Mouse (Mus musculus) urinary bladder, postnatal 36 days (tissue): ENCODE measurements around the gene Blmh.
A peak's percentile ranks its signal among the peaks of the same experiment; 100 is the strongest.
"Not testable (repeated sequence)": the region's sequence is repeated elsewhere in the genome, so short reads cannot be mapped to it uniquely, and the experiment has no call there.

Source experiments
- DNase-seq, 2 experiments: peaks; one replicate each; pipeline ENCODE4 v3.0.0; 2022; ENCODE audit warnings: low spot score in 2 of 2, mixed read lengths in 1 of 2

Blmh gene

GRCm38 (mm10) chr11:76916539-76917229, 7.9 kb upstream of the Blmh start:
- DNase-seq = peak in 1 of 2 experiments; percentile 23

DNA sequence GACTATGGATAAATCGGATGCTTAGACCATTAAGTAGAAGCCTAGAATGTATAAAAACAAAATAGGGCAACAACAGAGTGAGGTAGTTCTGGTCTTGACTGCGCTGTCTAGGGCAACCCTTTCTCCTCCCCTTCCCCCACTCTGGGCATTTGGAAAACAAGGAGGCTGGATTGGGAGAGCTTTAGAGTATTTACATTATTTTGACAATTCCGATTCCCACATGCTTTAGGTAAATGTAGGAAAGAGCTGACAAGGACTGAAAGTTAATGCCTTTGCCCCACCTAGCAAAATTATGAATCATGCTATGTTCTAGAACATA, 7.4 kb upstream of the Blmh start:
- no peak for DNase-seq

DNA sequence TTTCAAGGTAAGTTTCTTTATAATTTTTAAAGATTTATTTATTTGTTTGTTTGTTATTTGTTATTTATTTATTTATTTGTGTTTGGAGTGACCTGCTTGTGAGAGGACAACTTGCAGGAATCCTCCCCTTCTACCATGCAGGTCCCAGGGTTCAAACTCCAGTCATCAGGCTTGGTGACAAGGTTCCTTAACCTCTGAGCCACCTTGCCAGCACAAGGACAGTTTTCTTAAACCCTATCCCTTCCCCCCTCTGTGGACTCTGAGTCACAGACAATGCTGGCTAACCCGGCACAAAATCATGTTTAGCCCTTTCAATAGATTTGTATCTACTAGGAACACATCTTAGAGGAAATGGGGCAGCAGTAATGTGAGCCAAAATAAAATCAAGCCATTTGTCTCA, 4.0 kb upstream of the Blmh start:
- DNase-seq = no peak

GRCm38 (mm10) chr11:76928586-76928985, 4.0 kb downstream of the Blmh start:
- not testable (repeated sequence) for DNase-seq

GRCm38 (mm10) chr11:76933209-76933608, 8.6 kb downstream of the Blmh start:
- DNase-seq = no peak

DNA sequence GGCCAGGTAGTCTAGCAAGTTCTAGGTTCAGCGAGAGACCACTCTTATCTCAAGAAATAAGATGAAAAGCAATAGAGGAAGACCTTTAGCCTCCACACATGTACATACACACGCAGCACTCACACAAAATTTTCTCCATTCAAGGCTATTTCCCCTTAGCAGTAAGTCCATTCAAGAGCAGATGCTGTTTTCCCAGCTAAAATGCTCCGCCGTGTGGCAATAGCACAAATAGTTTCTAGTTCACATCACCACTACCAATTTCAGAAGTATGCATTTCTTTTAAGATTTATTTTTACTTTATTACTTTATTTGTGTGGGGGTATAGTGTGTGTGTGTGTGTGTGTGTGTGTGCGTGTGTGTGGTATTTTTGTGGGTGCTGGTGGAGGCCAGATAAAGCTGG, 12.0 kb downstream of the Blmh start:
- no peak for DNase-seq

GRCm38 (mm10) chr11:76944839-76945238, 20.2 kb downstream of the Blmh start:
- no peak for DNase-seq

GRCm38 (mm10) chr11:76945386-76946202, 21.0 kb downstream of the Blmh start:
- peak; percentile 95 for DNase-seq

GRCm38 (mm10) chr11:76946203-76946585, 21.6 kb downstream of the Blmh start:
- no peak for DNase-seq

DNA sequence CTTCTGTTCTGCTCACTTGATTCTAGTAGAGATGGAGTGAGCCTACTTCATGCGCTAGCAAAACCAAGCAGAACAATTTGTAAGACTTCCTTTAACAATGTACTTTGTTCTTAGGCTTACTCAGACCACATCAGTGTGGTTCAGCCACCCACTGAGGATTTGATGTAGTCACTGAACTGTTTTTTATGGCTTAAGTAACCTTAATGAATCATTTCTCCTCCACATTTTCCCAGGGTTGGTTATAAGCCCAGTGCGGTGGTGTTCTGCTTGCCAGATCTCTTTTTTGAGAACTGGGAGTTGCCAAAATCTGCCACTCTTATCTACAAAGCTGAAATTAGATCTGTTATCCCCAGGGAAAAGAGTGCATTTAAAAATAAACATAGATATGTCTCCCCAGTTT, 28.9 kb downstream of the Blmh start:
- DNase-seq = peak in 1 of 2 experiments; percentile 5

GRCm38 (mm10) chr11:76965703-76966102, 41.1 kb downstream of the Blmh start:
- DNase-seq = no peak

DNA sequence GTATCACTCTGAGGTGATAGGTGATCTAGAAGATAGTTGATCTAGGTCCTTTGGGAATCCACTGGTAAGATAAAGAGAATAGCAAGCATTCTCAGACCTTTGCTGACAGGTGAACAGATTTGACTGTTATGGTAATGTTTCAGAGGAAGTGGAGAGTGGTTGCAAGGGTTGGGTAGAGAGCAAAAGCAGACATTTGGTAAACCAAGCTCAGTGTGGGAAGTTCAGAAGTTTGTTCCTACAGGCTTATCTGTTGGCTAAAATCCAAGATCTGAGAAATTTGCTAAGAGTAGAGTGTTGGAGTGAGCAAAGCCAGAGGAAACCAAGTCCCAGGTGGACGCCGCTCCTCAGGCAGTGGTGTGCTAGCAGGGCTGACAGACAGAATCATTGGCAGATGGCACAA, 45.7 kb downstream of the Blmh start:
- no peak for DNase-seq

DNA sequence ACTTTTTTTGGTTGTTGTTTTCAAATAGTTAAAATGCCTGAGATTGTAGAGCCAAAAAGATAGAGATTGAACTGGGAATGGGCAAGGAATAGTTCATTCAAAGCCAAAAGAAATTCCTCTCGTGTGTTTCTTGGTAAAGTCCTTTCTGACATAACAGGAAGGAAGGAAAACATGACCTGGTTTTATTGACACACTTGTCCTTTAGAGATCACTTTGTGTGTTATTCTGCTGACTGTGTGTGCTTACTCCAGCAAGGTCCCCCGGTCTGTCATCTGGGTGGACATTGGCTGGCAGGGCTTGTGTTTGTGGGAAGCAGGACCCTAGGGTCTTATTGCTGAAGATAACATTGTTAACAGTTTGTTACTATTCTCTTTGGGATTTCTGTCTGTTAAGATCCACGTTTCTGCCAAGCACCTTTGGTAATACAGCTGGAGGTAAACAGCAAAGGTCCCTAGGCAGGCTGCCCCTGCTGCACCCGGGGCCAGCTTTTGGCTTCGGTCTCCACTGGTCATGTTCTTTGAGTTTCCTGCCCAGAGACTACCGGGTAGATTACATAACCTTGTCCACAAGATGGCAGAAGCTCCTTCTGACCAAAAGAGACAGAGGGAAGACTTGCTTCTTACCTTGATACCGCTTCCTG, 50.2 kb downstream of the Blmh start:
- DNase-seq = no peak

DNA sequence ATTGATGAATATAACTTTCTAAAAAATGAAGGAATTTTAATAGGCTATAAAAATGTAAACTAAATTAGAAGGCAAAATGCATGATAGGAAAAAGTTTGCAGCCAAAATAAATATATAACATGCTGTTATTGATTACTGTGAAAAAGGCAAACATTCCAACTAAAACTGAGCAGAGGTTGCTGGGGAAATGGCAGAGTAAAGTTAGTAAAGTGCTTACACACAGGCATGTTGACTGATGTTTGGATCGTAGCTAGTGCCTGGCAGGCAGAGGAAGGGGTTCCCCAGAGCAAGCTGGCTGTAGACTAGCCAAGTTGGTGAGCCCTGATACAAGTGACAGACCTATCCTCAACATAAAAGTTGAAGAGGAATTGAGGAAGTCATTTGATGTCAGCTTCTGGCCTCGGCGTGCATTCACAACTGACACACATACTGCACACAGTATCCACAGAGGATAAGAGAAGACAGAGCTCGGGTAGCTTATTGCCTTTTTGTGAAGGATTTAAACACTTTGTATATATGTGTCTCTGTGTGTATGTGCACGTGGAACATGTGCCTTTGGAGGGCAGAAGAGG, 57.0 kb downstream of the Blmh start:
- DNase-seq = no peak

DNA sequence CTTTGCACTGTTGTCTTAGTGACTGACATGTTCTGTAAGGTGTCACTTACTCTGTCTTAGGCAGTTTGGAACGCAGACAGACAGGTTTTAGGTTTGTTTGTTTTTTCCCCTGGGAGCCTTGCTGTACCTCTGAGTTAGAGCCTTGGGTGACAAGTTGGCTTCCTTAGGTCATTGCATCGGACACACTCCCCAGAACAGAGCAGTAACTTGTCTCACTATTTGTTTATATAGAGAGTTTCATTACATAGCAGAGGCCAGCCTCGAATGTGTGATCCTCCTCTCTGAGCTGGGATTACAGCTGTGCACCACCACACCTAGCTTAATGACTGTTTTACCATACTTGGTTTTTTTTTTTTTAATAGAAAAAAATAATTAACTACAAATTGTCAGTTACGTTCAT, 57.8 kb downstream of the Blmh start:
- no peak for DNase-seq

- DNase-seq = no peak
Observed at GRCm38 (mm10) chr11:76983641-76984040, 59.0 kb downstream of the Blmh start.

DNA sequence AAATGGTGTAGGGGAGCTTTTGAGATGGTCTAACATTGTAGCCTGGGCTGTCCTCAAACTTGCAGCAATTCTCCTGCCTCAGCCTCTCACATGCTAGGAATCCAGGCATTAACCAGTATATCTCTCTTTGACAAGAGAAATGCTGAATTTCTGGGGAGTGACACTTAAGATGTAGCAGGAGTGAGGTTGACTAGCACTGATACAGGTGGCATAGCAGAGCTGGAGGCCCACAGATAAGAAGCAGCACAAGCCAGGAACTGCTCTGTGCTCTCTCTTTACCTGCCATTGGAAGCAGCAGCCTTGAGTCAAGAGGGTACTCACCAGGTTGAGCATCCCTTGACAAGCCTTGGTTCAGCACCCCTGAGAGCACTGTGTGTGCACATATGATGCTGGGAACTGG, 59.6 kb downstream of the Blmh start:
- DNase-seq = no peak

DNA sequence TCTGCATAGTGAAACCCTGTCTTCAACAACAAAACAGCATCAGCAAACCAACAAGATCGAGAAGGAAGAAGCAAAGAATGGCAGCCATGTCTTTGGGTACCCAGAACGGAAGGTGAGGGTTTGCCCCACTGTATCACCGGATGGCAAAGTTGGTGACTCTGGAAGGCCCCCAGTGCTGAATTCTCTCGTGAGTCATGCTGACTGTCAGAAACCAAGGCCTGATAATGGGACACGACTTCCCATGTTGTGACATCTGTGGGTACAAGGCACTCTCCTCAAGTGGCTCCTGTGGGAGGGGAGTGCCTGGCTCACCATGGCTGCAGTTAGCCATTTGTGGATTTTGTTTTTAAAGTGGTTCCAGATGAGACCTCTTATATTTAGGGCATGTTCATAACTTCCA, 66.2 kb downstream of the Blmh start:
- DNase-seq = no peak

- DNase-seq = no peak
Observed at GRCm38 (mm10) chr11:76992886-76993285, 68.3 kb downstream of the Blmh start.

DNA sequence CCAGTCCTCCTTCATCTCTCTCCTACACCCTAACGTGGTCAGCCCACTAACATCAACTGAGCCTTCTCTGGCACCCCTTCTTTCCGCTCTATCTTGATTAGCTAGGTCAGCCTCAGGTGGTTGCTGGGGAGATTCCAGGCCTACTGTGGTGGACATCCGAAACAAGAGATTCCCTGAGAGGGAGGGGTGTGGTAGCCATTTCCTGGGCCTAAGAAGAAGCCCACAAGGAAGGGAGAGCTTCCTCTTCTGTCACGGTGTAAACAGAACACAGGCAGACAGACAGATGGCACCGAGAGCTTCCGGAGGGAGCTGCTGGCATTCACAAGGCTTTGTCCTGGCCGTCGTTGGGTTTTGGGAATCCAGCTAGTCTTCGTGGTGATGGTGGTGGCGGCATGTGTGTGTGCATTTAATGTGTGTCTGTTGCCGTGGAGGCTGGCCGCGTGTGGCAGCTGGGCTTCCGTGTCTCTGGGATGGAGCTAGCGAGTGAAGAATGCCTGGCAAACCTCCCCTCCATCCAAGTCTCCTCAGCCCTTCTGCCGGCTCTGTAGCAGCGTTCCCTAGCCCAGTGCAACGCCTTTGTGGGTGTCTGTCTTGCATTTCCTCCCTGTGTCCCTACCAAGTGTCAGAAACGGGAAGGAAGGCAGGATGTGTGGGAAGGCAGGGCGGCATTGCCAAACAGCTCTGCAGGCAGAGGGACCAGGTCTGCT, 71.5 kb downstream of the Blmh start:
- no peak for DNase-seq

DNA sequence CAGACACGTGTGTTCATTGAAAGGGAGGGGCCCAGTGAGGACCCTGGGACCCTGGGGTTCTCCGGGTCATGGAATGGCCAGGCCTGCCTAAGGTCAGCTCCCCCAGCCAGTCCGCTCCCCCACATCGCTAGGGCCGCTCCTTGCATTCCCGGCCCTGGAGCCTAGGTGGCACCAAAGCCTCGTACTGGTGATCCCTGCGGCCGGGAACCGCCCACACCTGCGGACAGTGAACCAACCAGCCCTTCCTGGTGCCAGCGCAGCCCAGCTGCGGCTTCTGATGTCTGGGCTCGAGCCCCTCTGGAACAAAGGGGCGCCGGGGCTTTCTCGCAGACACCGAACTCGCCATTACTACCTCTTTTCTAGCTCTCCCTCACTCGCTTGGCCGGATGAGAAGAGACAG, 72.7 kb downstream of the Blmh start:
- DNase-seq = peak; percentile 79 to 81
